In genomic region chr7:100495042-100495441, GRCm38 (mm10) we compare ENCODE assay signal across 8 mouse cellular contexts. TPM values are rescaled to one million over a fixed set of nuclear protein-coding genes. Genes with fewer than 3 reads are reported as not detected.
DNase-seq lines count a peak whose midpoint lies in the region; ATAC-seq and TF ChIP-seq lines count a peak whose summit lies in the region.

No protein-coding gene starts in this region.

- H3K4me2 ChIP-seq in lung, embryonic 16.5 days (ENCODE audit: low read depth, low read length), result peak overlapping the region; percentile 89
- H3K4me2 ChIP-seq in forebrain, embryonic 15.5 days (replicated peaks), result no peak overlapping the region

- H3K4me3 ChIP-seq in lung, embryonic 16.5 days (ENCODE audit: low read length), result peak overlapping the region; percentile 61
- H3K4me3 ChIP-seq in forebrain, embryonic 15.5 days, result no peak overlapping the region
- peak overlapping the region; percentile 72 for H3K4me3 ChIP-seq in small intestine, adult 2 months (ENCODE audit: low read depth, low read length)

- H3K27ac ChIP-seq in lung, embryonic 16.5 days (ENCODE audit: low read length), result peak overlapping the region; percentile 90
- H3K27ac ChIP-seq in forebrain, embryonic 15.5 days (replicated peaks), result peak overlapping the region; percentile 51
- H3K27ac ChIP-seq in small intestine, adult 2 months (ENCODE audit: insufficient read depth, low read depth, low read length), result peak overlapping the region; percentile 92

- H3K36me3 ChIP-seq in lung, embryonic 16.5 days (ENCODE audit: control insufficient read depth, insufficient read depth, low read length), result peaks cover 13% of the 10 kb centered on the region; the same call in 1 of the 2 replicates
- no peaks in the 10 kb centered on the region for H3K36me3 ChIP-seq in forebrain, embryonic 15.5 days
- peaks cover 48% of the 10 kb centered on the region for H3K36me3 ChIP-seq in small intestine, adult 2 months (ENCODE audit: control insufficient read depth, insufficient read depth, low read length)

- H3K9ac ChIP-seq in lung, embryonic 16.5 days (ENCODE audit: low read length), result peak overlapping the region; percentile 60
- H3K9ac ChIP-seq in forebrain, embryonic 15.5 days (replicated peaks), result no peak overlapping the region

- 42% methylated on average over 8 of the region's 8 CpGs for WGBS in lung, embryonic 16.5 days
- 43% methylated on average over 8 of the region's 8 CpGs for WGBS in forebrain, embryonic 15.5 days
- WGBS in small intestine, adult 2 months, result 10% methylated on average over 8 of the region's 8 CpGs

- H3K4me1 ChIP-seq in lung, embryonic 16.5 days (replicated peaks; ENCODE audit: control insufficient read depth, insufficient read depth, low read length), result peaks cover 22% of the 10 kb centered on the region
- H3K4me1 ChIP-seq in forebrain, embryonic 15.5 days, result peaks cover 27% of the 10 kb centered on the region
- H3K4me1 ChIP-seq in small intestine, adult 2 months (ENCODE audit: control insufficient read depth, insufficient read depth, insufficient read length, low read length), result peaks cover 16% of the 10 kb centered on the region

- no peak for TF ChIP-seq CTCF in small intestine, adult 2 months (IDR thresholded peaks at IDR 0.05; ENCODE audit: extremely low read depth, insufficient read length, insufficient replicate concordance, low read depth, low read length)

- no peak for ATAC-seq in lung, embryonic 16.5 days (ENCODE audit: low read depth)
- ATAC-seq in forebrain, embryonic 15.5 days (replicated peaks), result no peak; the same call in 1 of the 2 replicates

- H3K9me3 ChIP-seq in lung, embryonic 16.5 days (ENCODE audit: control insufficient read depth, low read length), result no peaks in the 10 kb centered on the region
- no peaks in the 10 kb centered on the region for H3K9me3 ChIP-seq in forebrain, embryonic 15.5 days

- H3K27me3 ChIP-seq in lung, embryonic 16.5 days (ENCODE audit: control insufficient read depth, insufficient read depth, low read depth, low read length), result no peaks in the 10 kb centered on the region
- peaks cover 5% of the 10 kb centered on the region; the same call in 1 of the 2 replicates for H3K27me3 ChIP-seq in forebrain, embryonic 15.5 days
- H3K27me3 ChIP-seq in small intestine, adult 2 months (ENCODE audit: control insufficient read depth, insufficient read depth, low read length), result no peaks in the 10 kb centered on the region

- no peak for DNase-seq in lung, adult 18-20 months
- peak; percentile 30 to 41 for DNase-seq in kidney, postnatal 36 days
- no peak for DNase-seq in urinary bladder, postnatal 10 days (ENCODE audit: low spot score)
- no peak for DNase-seq in spleen, postnatal 36 days (ENCODE audit: low spot score in 2 of 2)
- DNase-seq in left cerebral cortex, adult 8-10 months (ENCODE audit: low spot score in 2 of 2), result no peak

- no peak; the same call in 1 of the 2 replicates for TF ChIP-seq POLR2A in small intestine, adult 2 months (IDR thresholded peaks at IDR 0.05; ENCODE audit: low read depth, low read length)

RNA-seq across cellular contexts. Expression of gene Ucp2, which starts 1.9 kb away (rescaled TPM):
- 306 and 325 TPM in 2 replicates for polyA plus RNA-seq in lung, embryonic 16.5 days (2015; fragmentation: Nextera tagmentation; extraction: Ambion mirVana)
- 47.4 and 48.4 TPM in 2 replicates for polyA plus RNA-seq in forebrain, embryonic 15.5 days (2015; fragmentation: Nextera tagmentation; extraction: Ambion mirVana)
- polyA plus RNA-seq in small intestine, adult 2 months (2012; rRNA removed), result 597 and 876 TPM in 2 replicates
- total RNA-seq in left cerebral cortex, adult 8-10 months (2022), result 100 to 1,000 TPM in 1 of 4 experiments, 10 to 100 TPM in 3; 63.3 to 124 (median 79.8) TPM

RNA-seq across cellular contexts. Expression of gene Dnajb13, which starts 19.7 kb away (rescaled TPM):
- 8.5 and 12.9 TPM in 2 replicates for polyA plus RNA-seq in lung, embryonic 16.5 days (2015; fragmentation: Nextera tagmentation; extraction: Ambion mirVana)
- 2.6 and 4.9 TPM in 2 replicates for polyA plus RNA-seq in forebrain, embryonic 15.5 days (2015; fragmentation: Nextera tagmentation; extraction: Ambion mirVana)
- polyA plus RNA-seq in small intestine, adult 2 months (2012; rRNA removed), result 0.29 and 0.49 TPM in 2 replicates
- total RNA-seq in left cerebral cortex, adult 8-10 months (2022), result 1 to 10 TPM in 1 of 4 experiments, under 1 TPM in 3; 0.48 to 1.1 (median 0.79) TPM

RNA-seq across cellular contexts. Expression of gene Ucp3, which starts 22.3 kb away (rescaled TPM):
- 0.09 TPM in 1 of 2 replicates, not detected in the other for polyA plus RNA-seq in lung, embryonic 16.5 days (2015; fragmentation: Nextera tagmentation; extraction: Ambion mirVana)
- not detected in 2 replicates for polyA plus RNA-seq in forebrain, embryonic 15.5 days (2015; fragmentation: Nextera tagmentation; extraction: Ambion mirVana)
- 0.11 and 0.23 TPM in 2 replicates for polyA plus RNA-seq in small intestine, adult 2 months (2012; rRNA removed)
- 1 to 10 TPM; 2.8 to 5.7 (median 3.3) TPM for total RNA-seq in left cerebral cortex, adult 8-10 months (2022)

RNA-seq across cellular contexts. Expression of gene Coa4, which starts 41.8 kb away (rescaled TPM):
- 19.6 and 20.4 TPM in 2 replicates for polyA plus RNA-seq in lung, embryonic 16.5 days (2015; fragmentation: Nextera tagmentation; extraction: Ambion mirVana)
- 14.1 and 14.9 TPM in 2 replicates for polyA plus RNA-seq in forebrain, embryonic 15.5 days (2015; fragmentation: Nextera tagmentation; extraction: Ambion mirVana)
- polyA plus RNA-seq in small intestine, adult 2 months (2012; rRNA removed), result 9.4 and 14.8 TPM in 2 replicates
- 10 to 100 TPM in 1 of 4 experiments, 1 to 10 TPM in 3; 8.2 to 10.3 (median 9.5) TPM for total RNA-seq in left cerebral cortex, adult 8-10 months (2022)

Comparison
In these comparisons a context has a peak if more than half of its experiments do, and no peak if none do; other contexts are left out.
1. DNase-seq: peak in kidney, postnatal 36 days (2 of 2); none in lung, adult 18-20 months (0 of 2), urinary bladder, postnatal 10 days (single experiment), spleen, postnatal 36 days (0 of 2) and left cerebral cortex, adult 8-10 months (0 of 2).
2. Peak in every context shown above with its lines, with median percentiles within 50 percentile points of each other: H3K27ac ChIP-seq.